Mouse (Mus musculus): ENCODE results near the gene Prss8. TPM values are rescaled to one million over a fixed set of nuclear protein-coding genes. Genes with fewer than 3 reads are reported as not detected.
"Not testable (repeated sequence)": the region's sequence is repeated elsewhere in the genome, so short reads cannot be mapped to it uniquely, and the experiment has no call there.

The Prss8 gene
- under 1 TPM in 2 of 4 experiments, not detected in 2; 0.33 to 0.82 TPM for total RNA-seq (2022)

DNA sequence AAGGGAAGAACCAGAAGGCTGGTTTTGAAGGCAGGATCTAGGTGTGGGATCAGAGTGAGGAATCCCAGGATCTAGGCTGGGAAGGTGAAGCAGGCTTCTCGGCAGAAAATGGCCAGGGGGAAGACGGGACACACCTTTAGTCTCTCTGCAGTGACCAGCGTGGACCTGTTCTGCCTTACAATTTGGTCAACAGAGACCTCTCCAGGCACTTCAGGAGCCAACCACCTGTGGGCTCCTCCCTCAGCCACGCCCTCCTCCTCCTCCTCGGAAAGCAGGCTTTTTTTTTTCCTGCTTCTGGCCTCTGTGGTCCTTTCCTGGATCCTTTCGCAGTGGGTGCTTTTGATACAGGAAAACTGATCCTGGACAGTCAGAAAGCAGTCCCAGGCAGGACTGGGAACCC lies at the start of gene Prss8:
Prss8 (minus strand) TSS at position 182 of the 400 bp plus-strand sequence.
- DNase-seq (ENCODE audit: low spot score in 2 of 2) = no peak

DNA sequence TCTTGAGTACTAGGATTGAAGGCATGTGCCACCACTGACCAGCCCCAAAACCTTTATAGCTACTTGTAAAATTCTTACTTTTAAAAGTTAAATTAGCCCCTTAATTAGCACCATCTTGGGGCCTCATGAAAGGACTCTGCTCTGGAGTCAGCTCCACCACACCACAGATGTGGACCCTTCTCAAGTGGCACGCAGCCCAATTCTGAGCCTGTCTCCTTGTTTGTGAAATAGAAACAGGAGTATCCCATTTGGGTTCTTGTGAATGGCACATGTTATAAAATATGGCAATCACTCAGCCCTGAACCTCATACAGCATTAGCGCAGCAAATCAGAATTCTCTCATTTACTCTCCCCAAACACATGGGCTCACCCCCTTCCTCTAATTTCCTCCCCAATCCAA lies 49.0 kb upstream of the Prss8 start:
- no peak for DNase-seq (ENCODE audit: low spot score in 2 of 2)

DNA sequence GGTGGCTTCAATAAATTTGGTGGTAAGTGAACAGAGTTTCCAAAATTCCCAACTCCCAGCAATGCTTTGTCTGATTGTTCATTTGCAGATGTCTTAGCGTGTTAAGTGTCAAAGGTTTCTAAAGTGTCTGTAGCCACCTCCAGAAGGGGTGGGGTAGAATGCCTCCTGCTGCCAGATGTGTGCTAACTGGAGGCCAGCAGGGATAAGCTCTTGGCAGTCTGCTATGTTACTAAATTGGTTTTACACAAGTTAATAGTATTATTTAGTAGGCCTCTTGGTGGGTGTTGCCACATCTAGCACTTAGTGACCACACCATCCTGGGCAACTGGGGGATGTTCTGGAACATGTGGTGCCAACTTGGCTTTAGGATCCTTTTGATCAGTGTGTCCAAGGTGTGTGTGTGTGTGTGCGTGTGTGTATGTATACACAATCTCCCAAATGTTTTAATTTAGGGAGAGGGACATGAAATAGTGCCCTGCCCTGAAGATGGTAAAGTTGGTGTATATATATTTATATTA lies 44.6 kb upstream of the Prss8 start:
- DNase-seq (ENCODE audit: low spot score in 2 of 2) = no peak

DNA sequence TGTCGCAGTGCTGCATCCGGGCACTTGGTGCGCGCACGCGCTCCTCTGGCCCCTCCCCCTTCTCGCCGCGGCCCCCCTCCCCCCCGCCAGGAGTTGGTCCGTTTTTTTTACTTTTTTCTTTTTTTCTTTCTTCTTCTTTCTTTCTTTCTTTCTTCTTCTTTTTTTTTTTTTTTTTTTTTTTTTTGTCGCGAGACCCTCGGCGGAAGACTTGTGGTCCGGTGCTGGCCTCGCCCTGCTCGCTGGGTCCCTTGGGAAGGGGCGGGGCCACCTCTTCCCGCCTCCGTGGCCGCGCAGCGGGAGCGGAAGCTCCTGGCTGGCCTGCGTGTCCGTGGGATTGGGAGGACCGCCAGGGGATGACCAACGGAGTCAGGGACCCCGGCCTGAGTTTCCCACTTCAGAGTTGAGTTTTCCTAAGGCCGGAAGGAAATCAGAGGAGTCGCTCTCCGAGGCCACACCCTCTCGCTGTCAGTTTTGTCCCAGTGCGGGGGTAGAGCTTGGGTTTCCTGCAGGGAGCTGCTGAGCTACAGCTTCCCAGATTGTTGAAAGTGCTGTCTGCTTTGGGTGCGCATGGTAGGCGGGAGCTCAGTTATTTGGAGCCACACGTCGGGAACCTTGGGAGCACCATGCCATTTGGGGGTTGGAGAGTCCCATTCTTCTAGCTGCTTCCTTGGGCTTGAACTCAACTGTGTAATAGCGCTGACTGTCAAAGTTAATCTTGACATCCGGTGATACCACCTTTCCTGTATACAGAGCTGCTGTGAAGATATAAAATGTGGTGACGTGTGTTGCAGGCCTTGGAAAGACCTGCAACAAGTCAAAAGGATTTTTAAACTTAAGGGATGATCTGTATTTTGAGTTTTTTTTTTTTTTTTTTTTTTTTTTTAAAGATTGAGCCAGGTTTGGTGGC lies 38.3 kb upstream of the Prss8 start:
- DNase-seq (ENCODE audit: low spot score in 2 of 2) = peak; percentile 64 to 66

DNA sequence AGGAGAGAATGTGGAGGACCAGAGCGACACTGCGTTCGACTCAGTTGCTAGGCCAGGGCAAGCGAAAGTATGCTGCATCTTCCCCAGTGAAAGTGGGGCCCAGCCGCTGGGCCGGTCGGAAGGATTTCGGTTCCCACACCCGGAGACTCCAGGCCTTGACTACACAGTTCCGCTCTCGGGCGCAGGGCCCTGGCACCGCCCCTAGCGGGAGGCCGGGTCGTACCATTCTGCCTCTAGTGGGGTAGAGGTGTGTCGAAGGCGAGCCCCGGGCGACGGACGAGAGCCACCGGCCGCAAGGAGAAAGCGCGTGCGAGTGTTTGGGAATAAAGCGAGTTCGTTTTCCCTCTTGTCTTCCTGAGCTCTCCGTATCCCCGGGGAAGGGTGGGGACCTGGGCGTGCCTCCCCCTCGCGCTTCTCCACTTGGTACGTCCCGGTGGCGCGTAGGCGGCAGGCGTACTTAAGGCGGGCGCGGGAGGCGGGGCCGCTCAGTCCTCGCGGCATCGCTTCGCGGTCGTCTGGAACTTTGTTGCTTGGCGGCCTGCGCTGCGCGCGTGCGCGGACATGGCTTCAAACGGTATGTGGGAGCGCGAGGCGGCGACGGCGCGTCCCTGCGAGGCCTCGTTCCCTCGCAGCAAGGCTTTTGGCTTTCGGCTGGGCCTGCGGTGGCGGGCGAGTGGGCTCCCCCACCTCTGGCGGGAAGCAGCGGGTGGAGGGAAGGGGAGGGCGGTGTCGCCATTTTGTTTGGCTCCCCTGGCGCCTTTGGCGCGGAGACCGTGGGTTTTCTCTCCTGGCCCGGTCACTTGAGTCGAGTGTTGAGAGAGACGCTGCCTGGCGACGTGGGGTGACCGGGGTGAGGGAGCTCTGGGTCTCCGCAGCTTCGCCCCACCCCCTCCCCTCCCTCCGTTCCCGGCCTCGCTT lies 37.4 kb upstream of the Prss8 start, which contains the start of gene Fus:
Fus (plus strand) TSS at position 454 of the 918 bp plus-strand sequence.
- DNase-seq (ENCODE audit: low spot score in 2 of 2) = peak; percentile 87 to 98

DNA sequence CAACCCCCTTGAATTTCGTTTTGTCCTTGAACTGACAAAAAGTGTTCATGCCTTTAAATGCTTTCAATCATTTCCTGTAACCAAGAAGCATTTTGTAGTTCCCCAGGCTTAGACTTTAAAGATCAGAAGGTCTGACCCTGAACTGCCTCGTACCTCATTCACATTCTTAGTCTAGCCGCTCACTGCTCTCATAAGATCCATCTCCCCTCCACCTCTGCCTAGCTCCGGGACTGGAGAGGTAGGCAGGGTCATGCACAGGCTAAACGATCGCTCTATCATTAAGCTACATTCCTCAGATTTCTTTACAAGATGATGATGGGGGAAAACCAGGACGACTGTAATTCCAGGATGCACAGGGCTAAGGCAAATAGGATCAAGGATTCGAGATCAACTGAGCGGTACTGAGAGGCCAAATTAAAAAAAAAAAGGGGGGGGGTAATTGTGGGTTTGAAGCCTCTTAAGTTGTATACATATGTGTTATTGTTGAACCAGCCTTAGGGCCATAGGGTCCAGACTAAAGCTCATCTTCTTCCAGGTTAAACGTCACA lies 36.5 kb upstream of the Prss8 start:
- no peak for DNase-seq (ENCODE audit: low spot score in 2 of 2)

DNA sequence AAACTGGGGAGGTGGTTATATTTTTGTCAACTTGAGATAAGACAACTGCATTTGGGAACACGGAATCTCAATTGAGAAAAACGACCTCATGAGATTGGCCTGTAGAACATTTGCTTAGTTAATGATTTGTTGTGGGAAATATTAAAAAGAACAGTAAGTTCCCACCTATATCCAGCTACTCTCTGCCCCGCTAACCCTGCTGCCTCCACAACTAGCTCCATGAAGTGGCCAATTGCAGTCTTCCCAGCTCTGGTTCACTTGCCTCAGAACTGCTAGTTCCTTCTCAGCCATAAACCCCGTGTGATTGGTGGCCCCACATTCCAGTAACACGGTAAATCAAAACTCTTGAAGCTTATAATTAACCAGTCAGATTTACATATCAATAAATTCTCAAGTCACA lies 29.5 kb upstream of the Prss8 start:
- DNase-seq (ENCODE audit: low spot score in 2 of 2) = no peak

DNA sequence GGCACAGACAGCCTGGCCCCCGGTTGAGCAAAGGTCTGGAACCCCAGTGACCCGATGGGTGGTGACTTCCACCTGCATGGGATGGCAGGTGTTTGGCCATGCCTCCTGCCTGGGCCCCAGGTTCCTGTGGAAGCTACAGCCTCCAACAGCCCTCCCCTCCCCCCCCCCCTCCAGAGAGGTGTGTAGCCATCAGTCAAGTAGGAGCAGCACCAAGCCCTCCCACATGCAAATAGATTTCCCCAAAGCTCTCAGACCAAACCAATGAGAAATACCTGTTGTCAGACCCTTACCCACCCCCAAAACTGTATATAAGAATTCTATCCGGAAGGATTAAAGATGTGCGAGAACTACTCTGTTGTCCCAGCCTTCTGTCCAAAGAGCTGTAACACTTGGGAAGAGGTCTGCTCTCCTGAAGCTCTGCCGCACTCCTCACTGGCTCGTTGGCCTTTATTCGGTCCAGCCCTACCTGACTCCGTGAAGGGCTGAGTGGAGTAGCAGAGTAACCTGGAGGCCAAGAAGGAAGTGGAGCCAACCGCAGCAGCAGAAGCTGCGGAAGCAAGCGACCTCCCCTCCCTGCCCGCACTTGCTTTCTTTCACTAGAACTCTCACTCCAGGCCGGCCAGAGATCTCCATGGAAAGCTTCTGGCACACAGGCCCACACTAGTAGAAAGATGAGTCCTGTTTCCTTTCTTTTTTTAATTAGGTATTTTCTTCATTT lies 23.1 kb upstream of the Prss8 start:
- DNase-seq (ENCODE audit: low spot score in 2 of 2) = no peak

DNA sequence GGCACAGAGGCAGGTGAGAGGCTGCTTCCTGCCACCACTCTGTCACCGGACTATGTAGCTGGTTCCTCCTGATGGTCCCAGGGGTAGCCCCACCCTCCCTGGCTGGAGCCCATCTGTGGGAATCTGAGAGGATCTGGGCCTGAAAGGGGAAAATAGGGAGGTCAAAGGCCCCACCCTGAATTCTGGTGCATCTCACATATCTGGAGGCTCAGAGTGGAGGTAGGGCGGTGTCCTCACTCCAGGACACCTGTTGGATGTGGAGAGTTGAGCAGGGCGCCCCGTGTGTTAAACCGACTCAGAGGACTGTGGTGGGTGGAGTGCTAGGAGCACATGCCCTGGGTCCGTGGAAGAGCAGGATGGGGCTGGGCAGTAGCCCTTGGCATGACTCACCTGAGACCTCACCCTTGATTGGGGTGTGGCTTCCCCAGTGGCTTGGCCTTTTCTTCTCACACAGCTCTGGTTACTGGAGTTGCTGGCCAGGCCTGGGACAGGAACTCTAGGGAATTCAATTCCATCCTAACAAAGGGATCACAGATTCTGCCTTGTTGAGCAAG lies 16.6 kb upstream of the Prss8 start, which contains the start of gene Prss36:
Prss36 (minus strand) TSS at position 256 of the 554 bp plus-strand sequence.
- no peak for DNase-seq (ENCODE audit: low spot score in 2 of 2)

DNA sequence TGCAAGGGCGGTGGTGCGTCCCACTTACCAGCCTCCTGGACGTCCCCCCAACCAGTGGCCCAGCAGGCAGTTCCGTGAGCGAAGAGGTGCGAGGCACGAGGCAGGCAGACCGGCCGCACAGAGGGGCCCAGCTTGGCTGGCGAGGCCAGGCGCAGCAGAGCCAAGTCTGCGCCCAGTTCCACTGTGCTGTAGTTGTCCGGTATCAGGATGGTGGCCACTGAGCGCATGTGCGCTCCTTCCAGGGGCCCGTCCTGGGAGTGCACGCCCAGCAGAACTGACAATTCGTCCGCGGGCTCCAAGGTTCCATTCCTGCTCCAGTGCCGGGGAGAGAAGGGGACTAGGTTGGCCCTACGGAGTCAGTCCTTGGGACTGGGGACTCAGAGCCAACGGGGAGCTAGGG lies 14.7 kb upstream of the Prss8 start:
- DNase-seq (ENCODE audit: low spot score in 2 of 2) = no peak

DNA sequence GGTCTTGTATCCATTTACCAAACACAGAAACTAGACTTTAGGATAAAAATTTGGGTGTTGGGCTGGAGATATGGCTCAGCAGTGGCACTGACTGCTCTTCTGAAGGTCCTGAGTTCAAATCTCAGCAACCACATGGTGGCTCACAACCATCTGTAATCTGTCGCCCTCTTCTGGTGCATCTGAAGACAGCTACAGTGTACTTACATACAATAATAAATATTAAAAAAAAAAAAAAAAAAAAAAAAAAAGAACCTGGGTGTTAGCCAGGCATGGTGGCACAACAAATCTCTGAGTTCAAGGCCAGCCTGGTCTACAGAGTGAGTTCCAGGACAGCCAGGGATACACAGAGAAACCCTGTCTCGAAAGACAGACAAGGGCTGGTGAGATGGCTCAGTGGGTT lies 12.2 kb upstream of the Prss8 start:
- not testable (repeated sequence) for DNase-seq (ENCODE audit: low spot score in 2 of 2)

DNA sequence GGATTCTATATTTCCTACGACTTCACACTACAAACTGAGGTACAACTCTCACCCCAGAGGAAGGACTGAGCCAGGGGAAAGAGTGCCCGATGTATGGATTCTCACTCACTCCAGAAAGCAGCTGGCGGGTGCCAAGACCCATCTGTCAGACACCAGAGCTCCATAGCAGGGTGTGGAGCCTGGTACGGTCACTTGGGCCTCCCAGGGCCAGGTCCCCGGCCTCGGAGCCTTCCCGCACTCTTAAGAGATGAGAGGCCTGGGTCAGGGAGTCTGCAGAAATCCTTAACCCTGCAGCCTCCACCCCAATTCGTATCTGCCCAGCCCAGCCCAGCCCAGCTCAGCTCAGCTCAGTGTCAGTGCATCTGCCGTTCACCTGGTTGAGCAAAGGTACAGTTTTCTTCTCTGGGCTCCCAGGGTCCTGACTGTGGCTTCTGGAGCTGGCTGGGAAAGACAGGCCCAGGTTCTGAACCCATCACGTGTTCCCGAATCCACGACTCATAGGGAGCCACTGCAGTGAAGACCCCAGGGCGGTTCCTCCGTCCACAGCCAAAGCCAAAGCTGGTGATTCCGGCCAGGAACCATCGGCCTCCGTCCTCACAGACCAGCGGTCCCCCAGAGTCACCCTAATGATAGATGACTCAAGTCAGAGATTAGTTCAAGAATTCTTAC lies 6.4 kb upstream of the Prss8 start:
- DNase-seq (ENCODE audit: low spot score in 2 of 2) = no peak

DNA sequence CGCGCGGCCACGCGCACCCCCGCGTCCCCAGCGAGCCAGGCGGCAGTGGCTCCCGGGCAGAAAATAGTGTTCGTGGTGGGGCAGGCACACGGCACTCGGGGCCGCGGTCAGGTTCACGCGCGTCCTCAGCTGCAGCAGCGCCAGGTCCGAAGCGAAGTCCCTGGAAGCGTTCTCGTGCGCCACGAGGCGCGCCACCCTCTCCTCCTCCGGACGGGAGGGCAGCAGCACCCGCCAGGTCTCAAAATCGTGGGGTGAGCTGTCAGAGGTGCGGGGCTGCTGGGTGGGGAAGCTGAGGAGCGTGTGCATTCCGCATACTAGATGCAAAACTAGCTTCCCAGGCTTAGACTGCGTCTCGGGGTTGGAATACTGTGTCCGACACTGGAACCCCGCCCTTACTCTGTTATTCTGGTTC lies 5.8 kb upstream of the Prss8 start:
- no peak for DNase-seq (ENCODE audit: low spot score in 2 of 2)

DNA sequence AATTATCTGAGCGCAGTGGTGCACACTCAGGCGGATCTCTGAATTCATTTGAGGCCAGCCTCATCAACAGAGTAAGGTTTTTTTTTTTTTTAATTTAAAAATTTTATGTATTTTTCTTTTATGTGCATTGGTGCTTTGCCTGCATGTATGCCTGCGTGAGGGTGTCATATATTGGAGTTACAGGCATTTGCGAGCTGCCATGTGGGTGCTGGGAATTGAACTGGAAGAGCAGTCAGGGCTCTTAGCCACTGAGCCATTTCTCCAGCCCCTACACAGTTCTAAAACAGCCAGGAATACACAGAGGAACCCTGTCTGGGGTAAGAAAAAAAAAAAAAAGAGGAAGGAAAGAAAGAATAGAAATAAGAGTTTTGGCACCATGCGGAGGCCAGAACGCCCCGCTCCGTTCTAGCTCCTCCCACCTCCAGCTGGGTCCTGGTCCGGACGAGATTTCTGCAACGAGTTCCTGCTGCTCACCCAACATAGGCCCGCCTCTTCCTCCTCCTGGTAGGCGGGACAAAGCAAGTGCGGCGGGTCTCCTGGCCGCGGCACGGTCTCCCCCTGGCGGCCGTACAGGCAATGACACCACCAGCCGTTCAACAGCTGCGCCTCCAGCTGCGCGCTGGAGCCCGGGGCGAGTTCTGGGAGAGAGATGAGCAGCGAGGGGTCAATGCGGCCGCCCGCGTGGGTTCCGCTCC lies 5.3 kb upstream of the Prss8 start:
- DNase-seq (ENCODE audit: low spot score in 2 of 2) = peak; percentile 94

DNA sequence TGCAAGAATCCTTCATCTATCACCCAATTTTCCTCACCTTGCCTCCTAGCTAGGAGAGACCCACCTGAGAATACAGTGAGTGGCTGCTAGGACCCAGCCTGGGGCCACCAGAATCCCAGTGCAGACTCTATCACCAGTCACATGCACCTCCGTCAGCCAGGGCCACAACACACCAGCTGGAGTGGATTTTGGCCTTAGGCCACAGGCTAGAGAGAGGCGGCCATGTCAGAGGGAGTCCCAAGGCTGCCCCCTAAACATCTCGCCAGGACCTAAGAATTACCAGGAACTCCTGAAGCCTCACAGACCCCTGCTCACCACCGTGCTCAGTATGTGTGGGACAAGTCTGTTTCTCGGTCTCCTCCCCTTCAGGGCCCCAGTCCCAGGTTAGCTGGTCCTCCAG lies 4.2 kb upstream of the Prss8 start:
- no peak for DNase-seq (ENCODE audit: low spot score in 2 of 2)

DNA sequence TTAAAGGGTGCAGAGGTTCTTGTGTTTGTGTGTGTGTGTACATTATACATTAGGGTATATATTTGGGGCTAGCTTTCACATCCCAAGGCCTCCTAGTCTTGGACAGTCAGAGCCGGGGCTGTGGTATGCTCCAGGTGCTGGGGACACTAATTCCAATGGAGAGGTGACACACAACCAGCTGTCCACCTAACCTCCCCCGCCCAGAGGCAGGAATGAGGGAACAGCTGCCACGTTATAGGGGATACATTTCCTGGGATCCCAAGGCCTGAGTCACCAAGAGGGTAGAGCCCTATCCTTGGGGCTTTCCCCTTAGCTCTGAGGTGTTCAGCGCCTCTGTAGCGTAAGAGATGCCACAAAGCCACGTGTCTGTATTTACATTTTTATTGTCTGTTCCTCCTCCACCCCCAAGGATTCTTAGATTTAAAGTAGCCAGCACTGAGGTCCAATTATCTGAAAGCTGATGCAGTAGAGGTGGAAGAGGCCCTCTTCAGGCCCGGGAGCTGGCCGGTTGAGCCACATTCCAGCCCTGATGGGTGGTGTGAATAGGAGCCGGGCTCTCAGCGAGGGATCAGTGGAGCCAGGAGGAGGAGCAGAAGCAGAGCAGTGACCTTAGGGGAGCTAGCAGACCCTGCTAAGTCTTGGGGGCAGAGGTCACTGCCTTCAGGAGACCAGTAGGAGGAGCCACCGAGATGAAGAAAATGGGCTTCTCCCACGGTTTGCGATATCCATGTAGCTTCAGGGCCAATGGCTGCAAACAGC lies 2.5 kb upstream of the Prss8 start:
- no peak for DNase-seq (ENCODE audit: low spot score in 2 of 2)

DNA sequence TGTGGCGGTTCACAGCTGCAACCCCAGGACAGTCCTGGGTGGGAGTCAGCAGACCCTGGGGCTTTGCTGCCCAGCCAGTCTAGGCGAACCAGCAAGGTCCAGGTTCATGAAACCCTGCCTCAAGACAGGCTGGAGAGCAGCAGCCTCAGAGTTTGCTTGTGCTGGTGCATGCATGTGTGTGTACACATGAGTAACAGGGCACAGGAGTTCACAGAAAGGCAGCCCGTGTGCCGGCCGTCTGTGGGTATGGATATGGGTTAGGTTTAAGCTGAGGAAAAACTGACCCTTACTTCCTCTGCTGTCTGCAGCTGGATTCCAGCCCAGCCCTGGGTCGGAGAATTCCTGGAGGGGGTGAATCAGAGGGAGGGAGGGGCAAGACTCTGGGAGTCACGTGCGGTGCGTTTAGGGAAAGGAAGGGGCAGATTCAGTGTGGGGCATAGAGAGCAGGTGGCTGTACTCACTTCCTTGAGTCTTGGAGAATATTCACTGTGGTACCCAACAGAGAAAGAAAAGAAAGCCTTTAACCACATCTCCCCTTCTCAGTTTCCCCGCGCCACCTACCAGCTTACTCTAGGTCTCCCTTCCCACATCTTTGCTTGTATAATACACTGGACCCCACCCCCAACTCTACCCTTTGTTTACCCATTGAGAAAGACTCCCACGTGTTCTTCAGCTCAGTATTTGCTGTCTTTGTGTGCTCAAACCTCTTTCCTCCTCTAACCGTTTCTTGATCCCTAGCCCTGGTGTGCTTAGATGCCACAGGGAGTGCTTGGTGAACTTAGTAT lies 1.6 kb upstream of the Prss8 start:
- DNase-seq (ENCODE audit: low spot score in 2 of 2) = no peak

DNA sequence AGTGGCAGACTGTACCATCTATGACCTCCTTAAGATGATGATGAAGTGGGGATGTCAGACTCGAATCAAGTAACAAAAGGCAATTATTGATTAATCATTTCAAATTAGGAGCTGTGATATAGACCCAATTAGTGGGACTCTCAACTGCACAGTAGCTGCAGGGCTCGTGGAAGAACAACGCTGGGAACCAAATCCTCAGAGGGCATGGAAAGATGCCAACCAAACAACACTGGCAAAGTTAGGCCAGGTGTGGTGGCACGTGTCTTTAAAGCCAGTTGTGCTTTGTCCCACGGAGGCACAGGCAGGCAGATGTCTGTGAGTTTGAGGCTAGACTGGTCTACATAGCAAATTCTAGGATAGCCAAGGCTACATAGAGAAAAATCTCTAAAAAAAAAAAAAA lies 732 bp upstream of the Prss8 start:
- no peak for DNase-seq (ENCODE audit: low spot score in 2 of 2)

Measured in left cerebral cortex, adult 8-10 months (tissue).